Mouse (Mus musculus) MEL-GATA-1-ER (cell line): Measurements from ENCODE around the gene Hnrnph2.

Experiments
- DNase-seq: peaks from one replicate; pipeline ENCODE4 v3.0.0-alpha.2; 2012; ENCODE audit warnings: low read depth; ENCODE audit errors: extremely low read depth

Gene Hnrnph2

DNA sequence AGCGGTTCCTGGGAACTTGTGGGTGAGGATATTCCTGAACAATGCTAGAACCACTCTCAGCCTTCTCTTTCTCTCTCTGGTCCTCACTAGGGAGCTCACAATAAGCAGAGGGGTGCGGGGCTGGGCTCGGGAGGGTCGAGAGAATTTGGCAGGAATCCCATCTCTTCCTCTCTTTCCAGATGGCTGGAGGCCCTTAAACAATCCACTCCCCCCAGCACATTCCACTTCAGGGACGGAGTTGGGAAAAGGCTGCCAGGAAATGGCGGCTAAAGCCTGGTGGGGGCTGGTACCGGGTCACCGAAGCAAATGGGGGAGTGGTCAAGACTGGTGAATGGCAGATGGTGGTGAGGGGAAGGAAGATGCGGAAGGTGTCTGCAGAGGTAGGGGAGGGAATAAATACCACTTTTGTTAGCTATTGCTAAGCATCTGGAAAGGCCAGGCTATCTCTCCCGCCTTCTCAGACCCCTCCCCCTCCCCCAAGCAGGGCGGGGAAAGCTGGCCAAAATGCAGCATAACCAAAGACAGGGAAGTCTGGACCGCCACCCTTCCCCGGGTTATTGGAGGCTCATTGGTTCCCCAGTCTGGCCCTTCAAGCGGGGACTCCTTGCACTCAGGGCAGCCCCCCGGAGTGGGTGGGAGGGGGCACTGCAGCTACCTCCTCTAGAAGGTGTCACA is 11.4 kb downstream of the Hnrnph2 start:
- peak; percentile 86 for DNase-seq

DNA sequence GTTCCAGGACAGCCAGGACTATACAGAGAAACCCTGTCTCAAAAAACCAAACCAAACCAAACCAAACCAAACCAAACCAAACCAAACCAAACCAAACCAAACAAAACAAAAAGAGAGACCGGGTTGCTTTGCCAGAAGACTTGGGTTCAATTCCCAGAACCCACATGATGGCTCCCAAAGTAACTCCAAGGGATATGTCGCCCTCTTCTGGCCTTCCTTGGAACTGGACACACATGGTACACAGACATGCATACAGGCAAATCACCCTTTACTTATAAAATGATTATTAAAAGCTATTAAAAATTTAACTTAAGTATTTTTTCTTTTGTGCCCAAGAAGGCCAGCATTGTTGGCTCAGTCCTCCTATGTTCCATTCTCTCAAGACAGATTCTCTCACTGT is 13.3 kb downstream of the Hnrnph2 start:
- no peak for DNase-seq

DNA sequence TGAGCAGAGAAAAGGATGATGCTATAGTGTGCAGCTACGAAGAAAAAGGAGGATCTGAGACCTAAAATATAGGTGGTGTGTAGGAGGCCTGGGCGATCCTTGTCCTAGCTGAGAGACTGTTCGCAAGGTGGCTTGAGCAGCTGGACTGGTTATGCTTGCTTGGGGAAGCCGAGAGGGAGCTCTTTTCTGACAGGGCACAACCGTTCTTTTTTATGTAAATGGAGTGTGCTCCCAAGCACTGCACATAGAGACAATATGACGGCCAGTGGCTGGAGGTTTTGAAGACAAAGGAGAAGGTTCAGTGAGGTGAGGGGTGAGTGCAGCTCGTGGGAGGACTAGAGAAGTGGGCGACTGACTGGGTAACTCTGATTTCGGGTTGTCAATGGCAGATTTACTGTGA is 18.7 kb downstream of the Hnrnph2 start:
- no peak for DNase-seq

DNA sequence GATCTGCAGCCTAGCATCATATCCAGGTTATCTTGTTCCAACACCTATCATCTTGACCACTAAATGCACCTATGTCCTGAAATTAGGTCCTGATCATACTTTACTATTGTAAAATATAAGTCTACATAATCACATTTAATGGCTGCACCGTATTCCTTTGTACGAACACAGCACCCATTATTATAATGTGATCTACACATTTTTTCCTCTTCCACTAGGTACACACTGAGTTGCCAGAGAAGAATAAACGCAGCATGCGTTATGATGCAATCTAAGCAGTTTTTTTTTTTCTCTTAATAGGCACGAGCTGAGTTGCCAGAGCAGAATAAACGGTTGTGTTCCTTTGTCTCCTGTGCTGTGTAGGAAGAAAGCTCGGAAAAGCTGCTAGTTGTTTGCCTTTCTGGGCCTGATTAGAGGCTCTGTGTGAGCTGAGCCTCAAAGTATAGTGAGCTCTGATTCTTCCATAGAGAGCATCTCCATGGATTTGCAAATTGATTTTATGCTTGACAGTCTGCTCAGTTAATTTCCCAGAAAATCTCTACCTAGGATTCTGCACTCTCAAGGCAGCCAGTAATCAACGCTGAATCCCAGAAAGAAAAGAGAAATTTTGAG is 19.4 kb downstream of the Hnrnph2 start:
- no peak for DNase-seq

DNA sequence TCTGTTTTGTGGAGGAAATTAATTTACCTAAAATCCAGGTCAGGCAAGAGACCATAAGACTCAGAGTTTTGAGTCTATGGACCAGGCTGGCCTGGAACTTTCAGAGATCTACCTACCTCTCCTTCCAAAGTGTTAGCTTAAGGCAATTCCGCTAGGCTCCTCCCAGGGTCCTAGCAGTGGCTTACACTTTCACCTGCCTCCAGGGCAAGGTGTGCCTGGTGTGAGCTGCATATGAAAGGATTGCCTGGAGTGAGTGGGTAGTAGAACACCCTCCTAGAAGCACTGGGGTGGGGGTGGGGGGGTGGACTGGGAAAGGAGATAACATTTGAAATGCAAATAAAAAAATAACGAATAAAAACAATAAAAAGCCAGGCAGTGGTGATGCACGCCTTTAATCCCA is 20.7 kb downstream of the Hnrnph2 start:
- DNase-seq: no peak

DNA sequence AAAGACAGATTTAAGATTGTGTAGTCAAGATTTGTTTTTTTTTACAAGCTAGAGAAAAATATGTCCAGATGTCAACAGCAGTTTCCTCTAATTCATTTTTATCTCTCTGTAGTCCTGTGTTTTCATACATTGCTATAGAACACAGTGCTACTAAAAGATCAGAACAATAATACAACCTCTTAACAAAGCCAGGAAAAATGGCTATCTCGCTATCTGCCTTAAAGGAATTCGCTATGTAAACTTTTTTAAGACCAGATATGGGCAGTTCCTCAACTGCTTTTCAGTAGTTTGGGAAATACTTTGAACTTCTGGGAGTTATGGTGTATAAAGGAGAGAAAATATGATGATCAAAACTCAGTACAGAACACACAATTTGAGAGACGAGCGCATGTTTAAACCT is 22.4 kb downstream of the Hnrnph2 start:
- DNase-seq: no peak

DNA sequence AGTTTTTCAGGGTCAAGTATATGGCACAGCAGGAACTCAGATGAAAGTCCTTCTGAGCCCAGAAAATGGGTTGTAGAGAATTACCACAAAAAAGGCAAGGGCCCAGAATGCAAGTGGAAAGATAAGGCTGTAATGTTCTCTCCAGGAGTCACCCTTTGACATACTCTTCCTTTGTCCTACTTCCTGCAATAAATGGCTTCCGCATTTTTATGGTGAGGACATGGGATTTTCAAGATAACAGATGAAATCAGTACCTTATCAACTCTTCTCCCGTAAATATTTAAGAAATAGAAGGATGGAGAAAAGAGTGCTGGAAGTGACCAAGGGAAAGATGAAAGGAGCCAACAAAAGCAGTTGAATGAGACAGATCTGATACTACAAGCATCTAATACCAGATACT is 27.2 kb downstream of the Hnrnph2 start:
- DNase-seq: no peak

DNA sequence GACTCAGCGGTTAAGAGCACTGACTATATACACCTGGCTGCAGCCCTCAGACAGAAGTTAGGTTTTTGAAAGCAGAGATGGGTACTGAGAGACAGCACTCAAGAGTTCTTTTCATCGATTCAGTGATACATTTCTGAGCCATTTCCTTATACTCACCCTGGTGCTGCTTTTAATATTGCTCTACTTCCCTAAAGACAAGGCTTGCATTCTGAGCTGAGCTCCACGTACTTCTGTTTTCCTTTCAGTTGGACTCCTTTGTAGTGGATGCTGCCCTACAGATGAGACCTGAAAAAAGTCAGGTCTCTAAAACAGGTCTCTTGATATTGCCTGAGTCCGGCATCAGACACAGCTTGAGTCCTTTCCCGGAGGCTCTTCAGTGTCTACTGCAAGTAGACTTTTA is 31.7 kb downstream of the Hnrnph2 start:
- DNase-seq: no peak

DNA sequence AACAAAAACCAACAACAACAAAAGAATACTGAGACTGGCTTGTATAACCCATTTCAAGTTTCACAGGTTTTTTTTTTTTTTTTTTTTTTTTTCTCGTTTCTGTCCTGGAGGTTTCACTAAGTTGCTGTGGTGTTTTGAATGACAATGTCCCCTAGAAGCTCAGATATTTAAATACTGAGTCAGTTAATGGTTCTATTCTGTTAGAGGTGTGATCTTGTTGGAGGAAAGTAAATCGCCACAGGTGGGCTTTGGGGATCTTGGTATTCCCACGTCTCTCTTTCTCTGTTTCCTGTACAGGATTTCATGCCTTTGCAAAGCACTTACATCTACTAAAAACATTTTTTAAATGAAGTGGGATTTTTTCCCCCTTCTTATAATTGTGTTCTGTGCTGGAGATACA is 34.1 kb downstream of the Hnrnph2 start:
- no peak for DNase-seq

DNA sequence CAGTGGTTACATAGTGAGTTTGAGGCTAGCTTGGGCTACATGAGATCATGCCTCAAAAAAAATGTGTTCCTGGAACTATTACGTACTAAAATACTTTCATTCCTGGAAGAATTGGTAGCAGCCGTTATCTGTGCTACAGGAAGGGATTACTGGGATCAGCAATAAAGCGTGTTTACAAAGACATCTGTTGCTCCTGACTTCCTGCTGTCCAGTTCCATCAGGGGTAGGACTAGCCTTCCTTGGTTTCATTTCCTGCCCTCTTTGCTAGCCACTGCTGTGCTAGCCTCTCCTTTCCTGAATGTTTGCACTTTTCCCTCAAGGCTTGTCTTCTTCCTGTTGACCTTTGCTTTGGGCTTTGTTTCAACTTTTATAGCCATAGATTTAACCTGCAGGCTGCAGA is 34.9 kb downstream of the Hnrnph2 start:
- DNase-seq: no peak

DNA sequence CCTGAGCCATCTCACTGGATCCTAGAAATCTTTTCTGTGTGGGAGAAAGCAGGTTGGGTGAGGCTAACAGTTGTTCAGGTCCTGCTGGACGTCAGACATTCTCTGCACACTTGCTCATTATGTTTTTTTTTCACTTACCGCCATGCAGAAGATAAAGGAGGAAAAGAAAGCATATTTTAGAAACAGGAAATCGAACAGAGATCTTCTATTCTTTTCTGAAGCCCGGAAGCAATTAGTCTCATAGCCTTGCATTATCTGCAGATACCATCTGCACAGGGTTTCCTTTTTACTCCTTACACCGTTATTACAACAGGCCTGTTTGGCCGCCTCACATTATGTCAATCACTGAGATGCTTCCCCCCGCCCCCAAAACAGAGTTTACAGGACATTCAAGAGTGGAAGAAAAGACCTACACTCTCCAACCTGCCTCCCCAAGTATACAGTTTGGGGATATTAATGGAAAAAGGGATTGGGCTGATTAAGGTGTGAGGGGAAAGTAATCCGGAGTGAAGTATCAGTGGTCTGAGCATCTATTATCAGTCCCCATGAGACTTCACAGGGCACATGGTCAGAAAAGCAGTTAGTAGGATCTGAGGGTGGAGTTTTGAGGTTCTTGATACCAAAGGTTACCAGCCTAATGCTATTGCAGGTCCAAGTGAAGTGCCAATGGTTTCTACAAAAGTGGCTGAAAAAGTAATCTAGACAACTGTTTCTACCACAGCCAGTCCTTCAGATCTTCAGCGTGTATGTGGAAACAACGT is 40.2 kb downstream of the Hnrnph2 start:
- DNase-seq: peak; percentile 74

DNA sequence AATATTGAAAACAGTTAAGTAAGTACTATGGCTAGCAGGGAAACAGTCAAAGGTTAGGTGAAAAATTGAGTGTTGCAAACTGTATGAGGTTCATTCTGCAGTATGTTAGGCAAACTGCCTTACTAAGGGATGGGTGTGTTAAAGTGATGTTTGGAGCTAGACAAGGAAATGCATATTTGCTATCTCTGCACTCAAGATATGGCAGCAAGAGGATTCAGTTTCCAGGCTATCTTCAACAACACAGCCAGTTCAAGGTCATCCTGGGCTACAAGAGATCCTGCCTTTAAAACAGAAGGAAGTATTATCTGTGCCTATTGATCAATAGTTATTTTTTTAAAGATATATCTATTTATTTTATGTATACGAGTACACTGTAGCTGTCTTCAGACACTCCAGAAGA is 45.4 kb downstream of the Hnrnph2 start:
- DNase-seq: no peak

DNA sequence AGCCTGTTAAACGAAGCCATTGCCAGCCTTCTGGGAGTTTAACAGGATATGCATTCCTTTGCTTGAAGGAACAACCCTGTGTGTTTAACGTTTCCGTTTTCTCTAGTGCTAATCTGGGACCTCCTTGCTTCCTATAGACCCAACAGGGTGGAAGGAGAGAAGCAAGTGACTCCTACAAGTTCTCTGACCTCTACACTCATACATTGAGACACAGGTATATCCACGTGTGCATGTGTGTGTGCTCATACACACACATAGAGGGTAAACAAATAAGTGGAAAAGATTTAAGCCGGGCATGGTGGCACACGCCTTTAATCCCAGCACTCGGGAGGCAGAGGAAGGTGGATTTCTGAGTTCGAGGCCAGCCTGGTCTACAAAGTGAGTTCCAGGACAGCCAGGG is 46.4 kb downstream of the Hnrnph2 start:
- no peak for DNase-seq

DNA sequence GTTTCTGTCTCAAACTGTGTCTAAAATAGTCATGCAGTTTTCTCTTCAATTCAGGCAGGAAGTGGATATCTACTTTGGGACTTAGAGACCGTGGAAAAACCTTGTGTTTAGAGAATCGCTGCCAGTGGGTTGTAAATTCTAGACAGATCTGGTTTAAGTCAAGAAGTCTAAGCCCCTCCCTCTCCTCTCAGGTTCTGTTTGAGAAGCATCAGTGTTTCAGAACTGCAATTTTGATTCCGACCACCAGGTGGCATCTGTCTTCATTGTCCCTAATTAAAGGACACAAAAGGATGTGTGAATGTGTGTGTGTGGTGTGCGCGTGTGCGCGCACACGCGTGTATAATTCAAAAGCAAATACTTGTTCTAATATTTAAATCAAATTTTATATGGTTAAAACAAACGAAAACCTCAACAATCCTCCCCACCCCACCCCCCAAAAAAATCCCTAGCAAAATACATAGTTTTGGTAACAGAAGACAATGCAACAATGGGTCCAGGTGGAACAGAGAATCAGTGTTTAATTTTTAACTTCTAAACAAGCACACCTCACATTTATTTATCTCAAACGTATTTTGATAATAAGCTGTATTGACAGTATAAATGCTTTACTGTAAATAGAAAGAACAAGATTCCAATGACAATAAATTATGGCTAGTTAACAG is 47.2 kb downstream of the Hnrnph2 start:
- DNase-seq: peak; percentile 84

DNA sequence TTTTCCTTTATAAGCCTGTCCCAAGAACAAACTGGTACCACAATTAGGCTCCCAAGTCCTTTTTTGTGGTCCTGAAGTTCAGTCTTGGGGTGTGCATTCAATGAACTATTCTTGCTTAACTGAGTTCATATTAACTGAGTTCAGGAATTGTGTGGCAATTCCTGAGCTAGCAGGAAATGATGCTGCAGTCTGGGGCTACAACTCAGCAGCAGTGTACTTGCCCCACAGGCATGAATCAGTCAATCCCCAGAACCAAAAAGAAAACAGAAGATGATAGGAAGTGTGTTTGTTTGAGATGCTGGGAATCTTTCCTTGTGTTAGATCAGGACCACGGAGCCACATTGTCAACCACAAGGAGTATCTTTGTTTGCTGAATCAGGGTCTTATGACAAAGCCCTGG is 51.1 kb downstream of the Hnrnph2 start:
- no peak for DNase-seq
